Mouse (Mus musculus): ENCODE data around the gene Hmga1. TPM values are rescaled to one million over a fixed set of nuclear protein-coding genes. Genes with fewer than 3 reads are reported as not detected.

Gene Hmga1
- polyA plus RNA-seq, 1 experiment from 2014 or later = 406 TPM

DNA sequence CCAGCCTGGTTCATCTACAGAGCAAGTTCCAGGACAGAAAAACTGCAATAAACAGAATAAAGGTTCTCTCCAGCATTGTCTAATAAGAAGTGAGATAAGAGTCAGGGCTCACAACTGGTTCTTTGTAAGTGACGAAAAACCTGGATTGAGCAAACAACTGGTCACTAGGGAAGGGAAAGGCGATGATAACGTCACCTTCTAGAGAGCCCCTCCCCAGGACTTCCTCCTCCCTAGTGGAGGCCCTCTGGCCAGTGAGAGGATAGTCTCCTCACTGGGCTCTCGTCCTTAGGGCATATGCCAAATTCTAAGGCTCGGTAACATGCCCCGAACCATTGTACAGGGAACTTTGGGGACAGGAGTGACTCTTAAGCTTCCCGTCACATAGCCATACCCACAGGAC is 19.8 kb downstream of the Hmga1 start:
- H3K9me3 ChIP-seq (ENCODE audit: control insufficient read depth, low read length) = no peaks in the 10 kb centered on the region
- 90% methylated on average over 7 of the region's 7 CpGs for WGBS
- no peaks in the 10 kb centered on the region for H3K27me3 ChIP-seq (ENCODE audit: control insufficient read depth, insufficient read depth, low read length)
- peaks cover 20% of the 10 kb centered on the region for H3K36me3 ChIP-seq (ENCODE audit: control insufficient read depth, insufficient read depth, low read length)
- H3K9ac ChIP-seq (ENCODE audit: low read length) = no peak overlapping the region
- DNase-seq (ENCODE audit: low spot score, missing footprints) = no peak
- no peak overlapping the region for H3K27ac ChIP-seq (ENCODE audit: low read depth, low read length)
- ATAC-seq (ENCODE audit: low FRiP score) = no peak
- no peak overlapping the region for H3K4me2 ChIP-seq
- H3K4me1 ChIP-seq (ENCODE audit: control insufficient read depth, insufficient read depth, low read length) = no peaks in the 10 kb centered on the region
- H3K4me3 ChIP-seq (ENCODE audit: low read depth, low read length) = no peak overlapping the region

GRCm38 (mm10) chr17:27577468-27577867 is 21.2 kb downstream of the Hmga1 start:
- Histone ChIP-seq H3K36me3 (ENCODE audit: control insufficient read depth, insufficient read depth, low read length) (peaks cover 28% of the 10 kb centered on the region), H3K9me3 (ENCODE audit: control insufficient read depth, low read length) (no peaks in the 10 kb centered on the region), H3K4me1 (ENCODE audit: control insufficient read depth, insufficient read depth, low read length) (no peaks in the 10 kb centered on the region), H3K4me3 (ENCODE audit: low read depth, low read length) (no peak overlapping the region), H3K27me3 (ENCODE audit: control insufficient read depth, insufficient read depth, low read length) (no peaks in the 10 kb centered on the region), H3K9ac (ENCODE audit: low read length) (no peak overlapping the region), H3K27ac (ENCODE audit: low read depth, low read length) (no peak overlapping the region), H3K4me2 (no peak overlapping the region)
- no peak for ATAC-seq (ENCODE audit: low FRiP score)
- WGBS = 78% methylated on average over 6 of the region's 6 CpGs
- DNase-seq (ENCODE audit: low spot score, missing footprints) = no peak

DNA sequence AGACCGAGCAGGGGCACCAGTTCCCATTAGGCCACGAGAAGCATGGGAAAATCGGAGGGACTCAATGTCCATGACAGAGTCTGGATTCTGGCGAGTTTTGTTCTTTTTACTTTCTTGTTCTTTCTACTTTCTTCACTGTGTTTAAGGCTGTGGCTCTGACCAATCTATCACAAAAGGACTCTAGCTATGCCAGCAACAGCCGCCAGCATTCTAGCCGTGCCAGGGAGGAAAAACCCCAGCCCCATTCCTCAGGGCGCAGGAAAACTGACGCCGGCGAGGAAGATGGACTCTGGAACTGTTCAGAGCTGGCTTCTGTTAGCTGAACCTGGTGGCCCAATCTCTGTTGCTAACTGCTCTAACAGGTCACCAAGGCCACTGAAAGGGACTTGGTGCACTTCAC is 22.2 kb downstream of the Hmga1 start:
- no peak overlapping the region for H3K4me2 ChIP-seq
- no peak overlapping the region for H3K27ac ChIP-seq (ENCODE audit: low read depth, low read length)
- no peaks in the 10 kb centered on the region for H3K4me1 ChIP-seq (ENCODE audit: control insufficient read depth, insufficient read depth, low read length)
- H3K9ac ChIP-seq (ENCODE audit: low read length) = no peak overlapping the region
- ATAC-seq (ENCODE audit: low FRiP score) = no peak
- no peak for DNase-seq (ENCODE audit: low spot score, missing footprints)
- no peaks in the 10 kb centered on the region for H3K9me3 ChIP-seq (ENCODE audit: control insufficient read depth, low read length)
- H3K4me3 ChIP-seq (ENCODE audit: low read depth, low read length) = no peak overlapping the region
- H3K36me3 ChIP-seq (ENCODE audit: control insufficient read depth, insufficient read depth, low read length) = peaks cover 28% of the 10 kb centered on the region
- WGBS = 96% methylated on average over 10 of the region's 10 CpGs
- no peaks in the 10 kb centered on the region for H3K27me3 ChIP-seq (ENCODE audit: control insufficient read depth, insufficient read depth, low read length)

DNA sequence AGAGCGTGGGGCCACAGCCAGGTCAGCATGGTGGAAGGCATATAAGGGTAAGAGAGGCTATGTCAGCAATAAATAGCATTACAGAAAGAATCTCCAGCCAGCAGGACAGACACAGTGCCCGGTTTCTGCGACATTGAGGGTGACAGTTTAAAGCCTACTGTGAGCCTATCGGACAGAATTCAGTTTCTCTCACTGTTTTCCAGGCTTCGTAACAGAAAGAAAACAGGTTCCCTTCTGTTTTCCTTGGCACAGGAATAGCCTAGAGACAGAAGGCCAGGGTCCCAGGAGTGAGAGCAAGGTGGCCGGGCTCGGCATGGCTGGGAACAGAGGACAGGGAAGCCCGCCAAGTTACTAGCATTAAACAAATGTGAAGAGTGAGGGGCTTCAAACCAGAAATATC is 23.5 kb downstream of the Hmga1 start:
- no peak overlapping the region for H3K9ac ChIP-seq (ENCODE audit: low read length)
- over 99% methylated on average over 8 of the region's 8 CpGs for WGBS
- no peak overlapping the region for H3K4me3 ChIP-seq (ENCODE audit: low read depth, low read length)
- H3K27ac ChIP-seq (ENCODE audit: low read depth, low read length) = no peak overlapping the region
- H3K36me3 ChIP-seq (ENCODE audit: control insufficient read depth, insufficient read depth, low read length) = peaks cover 28% of the 10 kb centered on the region
- H3K9me3 ChIP-seq (ENCODE audit: control insufficient read depth, low read length) = no peaks in the 10 kb centered on the region
- H3K27me3 ChIP-seq (ENCODE audit: control insufficient read depth, insufficient read depth, low read length) = no peaks in the 10 kb centered on the region
- H3K4me1 ChIP-seq (ENCODE audit: control insufficient read depth, insufficient read depth, low read length) = no peaks in the 10 kb centered on the region
- DNase-seq (ENCODE audit: low spot score, missing footprints) (no peak), ATAC-seq (ENCODE audit: low FRiP score) (no peak)
- H3K4me2 ChIP-seq = no peak overlapping the region

GRCm38 (mm10) chr17:27580392-27581068 is 24.2 kb downstream of the Hmga1 start:
- WGBS = 90% methylated on average over 19 of the region's 20 CpGs
- H3K36me3 ChIP-seq (ENCODE audit: control insufficient read depth, insufficient read depth, low read length) = peaks cover 25% of the 10 kb centered on the region
- DNase-seq (ENCODE audit: low spot score, missing footprints) = no peak

DNA sequence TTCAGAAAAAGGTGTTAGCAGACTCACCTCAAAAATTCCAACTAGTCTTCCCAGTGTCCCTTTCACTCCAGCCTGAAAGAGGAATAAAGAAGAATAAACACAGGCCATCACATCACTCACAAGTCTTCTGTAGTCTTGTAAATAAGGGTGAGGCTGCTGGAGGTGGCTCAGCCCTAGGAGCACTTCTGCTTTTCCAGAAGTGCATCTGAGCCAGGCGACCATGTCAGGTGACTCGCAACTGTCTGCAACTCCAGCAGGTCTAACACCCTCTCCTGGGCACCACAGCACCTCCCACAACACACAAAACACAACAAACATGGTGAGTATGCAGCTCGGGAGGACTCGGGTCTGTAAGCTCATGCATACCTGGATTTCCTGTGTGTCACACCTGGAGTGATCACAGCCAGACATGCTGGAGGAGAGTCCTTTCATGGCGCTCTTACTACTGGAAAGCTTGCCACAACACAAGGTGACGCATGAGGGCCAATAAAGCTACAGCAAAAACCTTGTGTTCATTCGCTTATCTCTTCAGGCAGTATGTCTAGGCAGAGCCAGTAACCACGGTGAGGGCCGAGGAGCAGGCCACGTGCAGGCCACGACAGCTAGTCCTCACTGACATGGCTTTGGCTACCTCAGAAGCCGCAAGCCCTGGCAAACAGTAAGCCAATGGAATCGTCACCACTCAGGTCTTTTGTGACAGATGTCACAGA is 27.0 kb downstream of the Hmga1 start:
- H3K27ac ChIP-seq (ENCODE audit: low read depth, low read length) = no peak overlapping the region
- ATAC-seq (ENCODE audit: low FRiP score) = no peak
- DNase-seq (ENCODE audit: low spot score, missing footprints) = no peak
- H3K9me3 ChIP-seq (ENCODE audit: control insufficient read depth, low read length) = no peaks in the 10 kb centered on the region
- WGBS = 92% methylated on average over 13 of the region's 13 CpGs
- H3K9ac ChIP-seq (ENCODE audit: low read length) = no peak overlapping the region
- H3K4me1 ChIP-seq (ENCODE audit: control insufficient read depth, insufficient read depth, low read length) = no peaks in the 10 kb centered on the region
- peaks cover 23% of the 10 kb centered on the region for H3K36me3 ChIP-seq (ENCODE audit: control insufficient read depth, insufficient read depth, low read length)
- no peaks in the 10 kb centered on the region for H3K27me3 ChIP-seq (ENCODE audit: control insufficient read depth, insufficient read depth, low read length)
- H3K4me2 ChIP-seq = no peak overlapping the region
- H3K4me3 ChIP-seq (ENCODE audit: low read depth, low read length) = no peak overlapping the region

More at GRCm38 (mm10) chr17:27580392-27581068, 24.2 kb downstream of the Hmga1 start:
- Histone ChIP-seq H3K27ac (ENCODE audit: low read depth, low read length) (no peak overlapping the region), H3K4me1 (ENCODE audit: control insufficient read depth, insufficient read depth, low read length) (no peaks in the 10 kb centered on the region), H3K4me3 (ENCODE audit: low read depth, low read length) (no peak overlapping the region), H3K9me3 (ENCODE audit: control insufficient read depth, low read length) (no peaks in the 10 kb centered on the region), H3K4me2 (no peak overlapping the region), H3K27me3 (ENCODE audit: control insufficient read depth, insufficient read depth, low read length) (no peaks in the 10 kb centered on the region), H3K9ac (ENCODE audit: low read length) (no peak overlapping the region)
- no peak for ATAC-seq (ENCODE audit: low FRiP score)

DNA sequence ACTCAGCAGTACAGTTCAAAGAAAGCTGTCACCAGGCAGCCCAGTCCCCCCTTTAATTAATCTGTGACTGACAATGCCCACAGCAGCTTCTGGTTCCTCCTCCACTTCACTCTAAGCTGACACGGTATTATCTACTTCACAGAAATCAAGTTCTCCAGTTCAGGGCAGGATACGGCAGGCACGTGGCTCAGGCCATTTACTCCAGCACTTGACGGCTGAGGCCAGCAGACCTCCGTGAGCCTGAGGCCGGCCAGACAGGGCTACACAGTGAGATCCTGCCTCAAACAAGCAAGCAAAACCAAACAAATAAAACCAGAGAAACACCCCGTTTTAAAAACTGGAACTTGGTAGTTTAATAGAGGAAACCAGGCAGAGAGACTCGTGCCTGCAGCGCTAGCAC is 30.4 kb downstream of the Hmga1 start:
- H3K4me1 ChIP-seq (ENCODE audit: control insufficient read depth, insufficient read depth, low read length) = no peaks in the 10 kb centered on the region
- no peak overlapping the region for H3K9ac ChIP-seq (ENCODE audit: low read length)
- H3K27me3 ChIP-seq (ENCODE audit: control insufficient read depth, insufficient read depth, low read length) = no peaks in the 10 kb centered on the region
- no peak for DNase-seq (ENCODE audit: low spot score, missing footprints)
- no peak overlapping the region for H3K4me2 ChIP-seq
- H3K27ac ChIP-seq (ENCODE audit: low read depth, low read length) = no peak overlapping the region
- no peaks in the 10 kb centered on the region for H3K9me3 ChIP-seq (ENCODE audit: control insufficient read depth, low read length)
- H3K4me3 ChIP-seq (ENCODE audit: low read depth, low read length) = no peak overlapping the region
- peaks cover 6% of the 10 kb centered on the region; the same call in 1 of the 2 replicates for H3K36me3 ChIP-seq (ENCODE audit: control insufficient read depth, insufficient read depth, low read length)
- no peak for ATAC-seq (ENCODE audit: low FRiP score)
- WGBS = 67% methylated on average over 9 of the region's 9 CpGs

- no peak overlapping the region for H3K4me2 ChIP-seq
- H3K36me3 ChIP-seq (ENCODE audit: control insufficient read depth, insufficient read depth, low read length) = peaks cover under 1% of the 10 kb centered on the region; the same call in 1 of the 2 replicates
- no peaks in the 10 kb centered on the region for H3K27me3 ChIP-seq (ENCODE audit: control insufficient read depth, insufficient read depth, low read length)
- H3K9ac ChIP-seq (ENCODE audit: low read length) = no peak overlapping the region
- no peaks in the 10 kb centered on the region for H3K9me3 ChIP-seq (ENCODE audit: control insufficient read depth, low read length)
- no peaks in the 10 kb centered on the region for H3K4me1 ChIP-seq (ENCODE audit: control insufficient read depth, insufficient read depth, low read length)
- DNase-seq (ENCODE audit: low spot score, missing footprints) (no peak), ATAC-seq (ENCODE audit: low FRiP score) (no peak)
- H3K4me3 ChIP-seq (ENCODE audit: low read depth, low read length) = no peak overlapping the region
- WGBS = 74% methylated on average over 12 of the region's 12 CpGs
- H3K27ac ChIP-seq (ENCODE audit: low read depth, low read length) = no peak overlapping the region
These were observed 31.0 kb downstream of the Hmga1 start for GRCm38 (mm10) chr17:27587252-27587651.

DNA sequence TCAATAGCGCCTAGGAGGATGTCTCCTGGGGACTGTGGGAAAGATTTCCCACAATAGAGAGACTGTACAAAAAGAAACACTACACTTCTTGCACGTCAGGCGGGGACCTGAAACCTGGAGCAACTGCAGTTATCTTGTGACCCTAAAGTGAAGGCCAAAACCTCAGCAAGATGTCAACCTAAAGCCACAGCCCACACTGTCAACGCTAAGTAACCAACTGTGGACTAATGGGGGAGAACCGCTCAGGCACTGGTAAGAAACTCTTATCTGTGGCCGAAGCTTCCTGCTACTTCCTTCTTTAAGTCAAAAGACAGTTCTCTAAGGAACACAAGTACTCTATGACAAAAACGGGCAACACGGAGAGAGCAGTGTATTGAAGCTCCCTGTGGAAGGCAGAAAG is 31.9 kb downstream of the Hmga1 start:
- 86% methylated on average over 8 of the region's 8 CpGs for WGBS
- Histone ChIP-seq H3K4me1 (ENCODE audit: control insufficient read depth, insufficient read depth, low read length) (no peaks in the 10 kb centered on the region), H3K36me3 (ENCODE audit: control insufficient read depth, insufficient read depth, low read length) (peaks cover 2% of the 10 kb centered on the region; the same call in 1 of the 2 replicates)

More for the DNA sequence above, 31.9 kb downstream of the Hmga1 start:
- Histone ChIP-seq H3K9ac (ENCODE audit: low read length) (no peak overlapping the region), H3K9me3 (ENCODE audit: control insufficient read depth, low read length) (no peaks in the 10 kb centered on the region), H3K4me2 (no peak overlapping the region), H3K4me3 (ENCODE audit: low read depth, low read length) (no peak overlapping the region), H3K27ac (ENCODE audit: low read depth, low read length) (no peak overlapping the region), H3K27me3 (ENCODE audit: control insufficient read depth, insufficient read depth, low read length) (no peaks in the 10 kb centered on the region)
- DNase-seq (ENCODE audit: low spot score, missing footprints) (no peak), ATAC-seq (ENCODE audit: low FRiP score) (no peak)

All from midbrain, embryonic 11.5 days (tissue).